Mouse (Mus musculus): ENCODE data around the gene Sdc3. TPM values are rescaled to one million over a fixed set of nuclear protein-coding genes. Genes with fewer than 3 reads are reported as not detected.

Gene Sdc3
- polyA plus RNA-seq, 1 experiment from 2014 or later, result 21.1 TPM

GRCm38 (mm10) chr4:130865460-130865859, 73.1 kb downstream of the Sdc3 start:
- no peak for ATAC-seq (replicated peaks; ENCODE audit: low FRiP score, low TSS enrichment, low read depth)
- Histone ChIP-seq H3K36me3 (ENCODE audit: control insufficient read depth, insufficient read depth, low read length) (no peaks in the 10 kb centered on the region), H3K4me1 (replicated peaks; ENCODE audit: control insufficient read depth, insufficient read depth, low read length) (peaks cover 12% of the 10 kb centered on the region; the same call in 1 of the 2 replicates), H3K27me3 (replicated peaks; ENCODE audit: control insufficient read depth, insufficient read depth, low read length) (peaks cover 6% of the 10 kb centered on the region; the same call in 1 of the 2 replicates), H3K9ac (ENCODE audit: low read length) (no peak overlapping the region), H3K9me3 (ENCODE audit: control insufficient read depth, low read length) (no peaks in the 10 kb centered on the region), H3K4me3 (ENCODE audit: low read depth, low read length) (no peak overlapping the region), H3K4me2 (ENCODE audit: low read length) (no peak overlapping the region), H3K27ac (ENCODE audit: low read depth) (no peak overlapping the region)
- 45% methylated on average over 7 of the region's 9 CpGs for WGBS
- DNase-seq (ENCODE audit: low spot score), result no peak

- Histone ChIP-seq H3K4me3 (ENCODE audit: low read depth, low read length) (no peak overlapping the region), H3K4me2 (ENCODE audit: low read length) (no peak overlapping the region), H3K9ac (ENCODE audit: low read length) (no peak overlapping the region), H3K27me3 (replicated peaks; ENCODE audit: control insufficient read depth, insufficient read depth, low read length) (peaks cover 6% of the 10 kb centered on the region; the same call in 1 of the 2 replicates), H3K27ac (ENCODE audit: low read depth) (no peak overlapping the region), H3K36me3 (ENCODE audit: control insufficient read depth, insufficient read depth, low read length) (no peaks in the 10 kb centered on the region), H3K9me3 (ENCODE audit: control insufficient read depth, low read length) (no peaks in the 10 kb centered on the region), H3K4me1 (replicated peaks; ENCODE audit: control insufficient read depth, insufficient read depth, low read length) (peaks cover 12% of the 10 kb centered on the region; the same call in 1 of the 2 replicates)
- DNase-seq (ENCODE audit: low spot score), result no peak
- 30% methylated on average over 8 of the region's 8 CpGs for WGBS
- ATAC-seq (replicated peaks; ENCODE audit: low FRiP score, low TSS enrichment, low read depth), result no peak
Measured at GRCm38 (mm10) chr4:130865901-130866371, 73.6 kb downstream of the Sdc3 start.

- no peak for DNase-seq (ENCODE audit: low spot score)
- no peaks in the 10 kb centered on the region for H3K27me3 ChIP-seq (replicated peaks; ENCODE audit: control insufficient read depth, insufficient read depth, low read length)
- no peak overlapping the region for H3K9ac ChIP-seq (ENCODE audit: low read length)
- no peak overlapping the region for H3K27ac ChIP-seq (ENCODE audit: low read depth)
- H3K9me3 ChIP-seq (ENCODE audit: control insufficient read depth, low read length), result no peaks in the 10 kb centered on the region
- 0 out of 2 replicates have a peak, but pooled peaks cover 5% of the 10 kb centered on the region for H3K4me1 ChIP-seq (replicated peaks; ENCODE audit: control insufficient read depth, insufficient read depth, low read length)
- 72% methylated on average over 6 of the region's 6 CpGs for WGBS
- H3K4me3 ChIP-seq (ENCODE audit: low read depth, low read length), result no peak overlapping the region
- no peak for ATAC-seq (replicated peaks; ENCODE audit: low FRiP score, low TSS enrichment, low read depth)
- H3K4me2 ChIP-seq (ENCODE audit: low read length), result no peak overlapping the region
- H3K36me3 ChIP-seq (ENCODE audit: control insufficient read depth, insufficient read depth, low read length), result no peaks in the 10 kb centered on the region
Measured at GRCm38 (mm10) chr4:130867940-130868339, 75.6 kb downstream of the Sdc3 start.

GRCm38 (mm10) chr4:130868803-130869202, 76.5 kb downstream of the Sdc3 start:
- WGBS, result 57% methylated on average over 5 of the region's 5 CpGs
- Histone ChIP-seq H3K4me2 (ENCODE audit: low read length) (no peak overlapping the region), H3K27me3 (replicated peaks; ENCODE audit: control insufficient read depth, insufficient read depth, low read length) (no peaks in the 10 kb centered on the region), H3K4me3 (ENCODE audit: low read depth, low read length) (no peak overlapping the region), H3K4me1 (replicated peaks; ENCODE audit: control insufficient read depth, insufficient read depth, low read length) (0 out of 2 replicates have a peak, but pooled peaks cover 5% of the 10 kb centered on the region), H3K27ac (ENCODE audit: low read depth) (no peak overlapping the region), H3K9ac (ENCODE audit: low read length) (no peak overlapping the region), H3K36me3 (ENCODE audit: control insufficient read depth, insufficient read depth, low read length) (no peaks in the 10 kb centered on the region), H3K9me3 (ENCODE audit: control insufficient read depth, low read length) (no peaks in the 10 kb centered on the region)
- ATAC-seq (replicated peaks; ENCODE audit: low FRiP score, low TSS enrichment, low read depth), result no peak
- no peak for DNase-seq (ENCODE audit: low spot score)

- no peaks in the 10 kb centered on the region for H3K9me3 ChIP-seq (ENCODE audit: control insufficient read depth, low read length)
- peaks cover 16% of the 10 kb centered on the region for H3K4me1 ChIP-seq (replicated peaks; ENCODE audit: control insufficient read depth, insufficient read depth, low read length)
- H3K36me3 ChIP-seq (ENCODE audit: control insufficient read depth, insufficient read depth, low read length), result no peaks in the 10 kb centered on the region
- H3K4me3 ChIP-seq (ENCODE audit: low read depth, low read length), result no peak overlapping the region
- H3K27ac ChIP-seq (ENCODE audit: low read depth), result no peak overlapping the region
- WGBS, result 70% methylated on average over 11 of the region's 11 CpGs
- H3K4me2 ChIP-seq (ENCODE audit: low read length), result no peak overlapping the region
- DNase-seq (ENCODE audit: low spot score) (no peak), ATAC-seq (replicated peaks; ENCODE audit: low FRiP score, low TSS enrichment, low read depth) (no peak)
- H3K9ac ChIP-seq (ENCODE audit: low read length), result no peak overlapping the region
- H3K27me3 ChIP-seq (replicated peaks; ENCODE audit: control insufficient read depth, insufficient read depth, low read length), result 0 out of 2 replicates have a peak, but pooled peaks cover 5% of the 10 kb centered on the region
Measured at GRCm38 (mm10) chr4:130872414-130872813, 80.1 kb downstream of the Sdc3 start.

- no peak for ATAC-seq (replicated peaks; ENCODE audit: low FRiP score, low TSS enrichment, low read depth)
- no peak overlapping the region for H3K27ac ChIP-seq (ENCODE audit: low read depth)
- DNase-seq (ENCODE audit: low spot score), result no peak
- H3K4me3 ChIP-seq (ENCODE audit: low read depth, low read length), result no peak overlapping the region
- H3K36me3 ChIP-seq (ENCODE audit: control insufficient read depth, insufficient read depth, low read length), result no peaks in the 10 kb centered on the region
- WGBS, result 78% methylated on average over 5 of the region's 5 CpGs
- H3K9me3 ChIP-seq (ENCODE audit: control insufficient read depth, low read length), result no peaks in the 10 kb centered on the region
- no peak overlapping the region for H3K9ac ChIP-seq (ENCODE audit: low read length)
- H3K27me3 ChIP-seq (replicated peaks; ENCODE audit: control insufficient read depth, insufficient read depth, low read length), result 0 out of 2 replicates have a peak, but pooled peaks cover 5% of the 10 kb centered on the region
- H3K4me1 ChIP-seq (replicated peaks; ENCODE audit: control insufficient read depth, insufficient read depth, low read length), result peaks cover 16% of the 10 kb centered on the region
- no peak overlapping the region for H3K4me2 ChIP-seq (ENCODE audit: low read length)
Measured at GRCm38 (mm10) chr4:130873440-130873839, 81.1 kb downstream of the Sdc3 start.

- H3K27ac ChIP-seq (ENCODE audit: low read depth), result 0 out of 2 replicates have a peak overlapping the region, but pooled peaks have one; percentile 4
- H3K4me2 ChIP-seq (ENCODE audit: low read length), result no peak overlapping the region
- H3K9ac ChIP-seq (ENCODE audit: low read length), result no peak overlapping the region
- no peaks in the 10 kb centered on the region for H3K9me3 ChIP-seq (ENCODE audit: control insufficient read depth, low read length)
- peak; percentile 56; the same call in 1 of the 2 replicates for ATAC-seq (replicated peaks; ENCODE audit: low FRiP score, low TSS enrichment, low read depth)
- no peaks in the 10 kb centered on the region for H3K36me3 ChIP-seq (ENCODE audit: control insufficient read depth, insufficient read depth, low read length)
- WGBS, result 17% methylated on average over 10 of the region's 10 CpGs
- H3K4me3 ChIP-seq (ENCODE audit: low read depth, low read length), result no peak overlapping the region
- H3K27me3 ChIP-seq (replicated peaks; ENCODE audit: control insufficient read depth, insufficient read depth, low read length), result 0 out of 2 replicates have a peak, but pooled peaks cover 5% of the 10 kb centered on the region
- H3K4me1 ChIP-seq (replicated peaks; ENCODE audit: control insufficient read depth, insufficient read depth, low read length), result peaks cover 20% of the 10 kb centered on the region
- DNase-seq (ENCODE audit: low spot score), result peak; percentile 80
Measured at GRCm38 (mm10) chr4:130874601-130875000, 82.3 kb downstream of the Sdc3 start.

Other genes with a start within 250 kb of the Sdc3 start
- 2.5 and 3.1 TPM in 2 replicates for gene Nkain1, start 218.4 kb upstream of the Sdc3 start, polyA plus RNA-seq (2014; fragmentation: Nextera tagmentation; extraction: Ambion mirVana)
- 91.7 and 98.5 TPM in 2 replicates for gene Pum1, start 129.2 kb upstream of the Sdc3 start, polyA plus RNA-seq (2014; fragmentation: Nextera tagmentation; extraction: Ambion mirVana)
- gene Laptm5, start 120.6 kb downstream of the Sdc3 start, polyA plus RNA-seq (2014; fragmentation: Nextera tagmentation; extraction: Ambion mirVana), result 37.2 and 40.6 TPM in 2 replicates
- not detected in 2 replicates for gene Matn1, start 151.8 kb downstream of the Sdc3 start, polyA plus RNA-seq (2014; fragmentation: Nextera tagmentation; extraction: Ambion mirVana)

Data from intestine, embryonic 14.5 days (tissue).